Mouse (Mus musculus) lung, adult 2 months (tissue): Measurements from ENCODE around the gene Erv3.

Experiments used
- CTCF ChIP-seq: fragments of 200-500 bp; IDR thresholded peaks from 2 replicates; pipeline ENCODE4 v1.5.1; 2011; ENCODE audit warnings: mild to moderate bottlenecking, low read length, control low read depth; ENCODE audit not compliant: insufficient read depth
- POLR2A ChIP-seq: fragments of 200-500 bp; IDR thresholded peaks from 2 replicates; pipeline ENCODE4 v1.6.1; 2011; ENCODE audit warnings: low read depth, mild to moderate bottlenecking, control low read depth, low read length, borderline replicate concordance; ENCODE audit errors: extremely low read depth

DNA sequence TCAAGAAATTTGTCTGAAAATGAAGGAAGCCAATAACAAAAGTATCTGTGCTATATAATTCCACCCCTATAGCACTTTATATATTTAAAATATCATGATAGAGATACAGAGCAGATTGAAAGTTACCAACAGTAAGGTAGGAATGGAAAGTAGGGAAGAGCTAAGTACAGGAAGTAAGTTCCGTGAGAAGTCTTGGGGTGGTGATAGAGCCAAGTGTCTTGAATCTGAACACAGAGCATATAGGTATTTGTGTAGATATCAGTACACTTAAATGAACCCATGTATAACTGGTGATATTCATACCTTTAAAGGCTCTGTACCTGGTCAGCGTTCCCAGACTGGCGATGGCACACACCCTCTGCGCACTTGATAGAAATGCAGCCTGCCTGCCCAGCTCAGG lies 9.5 kb downstream of the Erv3 start:
- TF ChIP-seq CTCF (no peak), POLR2A (no peak)
